Mouse (Mus musculus) erythroblast, adult 5-6 weeks (primary cell): ENCODE measurements around the gene Tln2. TPM values are rescaled to one million over a fixed set of nuclear protein-coding genes. Genes with fewer than 3 reads are reported as not detected.

Experiments
- ATAC-seq: replicated peaks from 2 replicates; pipeline ENCODE4 v1.8.0; 2016; ENCODE audit warnings: moderate number of reproducible peaks, mild to moderate bottlenecking, moderate TSS enrichment, inconsistent platforms; ENCODE audit not compliant: poor library complexity, low FRiP score, severe bottlenecking
- total RNA-seq, 2 experiments: library from RNA; stranded (forward) in 1 of 2; stranded (reverse) in 1 of 2; fragments of 150-400 nt in 1 of 2; fragments of 200-764, 138-1000 nt in 1 of 2; gene quantifications; 2 replicates each; pipeline versions ENCODE4 v1.2.3 to v1.2.4; 2015 to 2017; ENCODE audit warnings: low replicate concordance in 2 of 2

The Tln2 gene
- total RNA-seq, 2 experiments from 2014 or later: 0.51 TPM; not detected in 1

GRCm38 (mm10) chr9:67486621-67487020, 72.9 kb downstream of the Tln2 start:
- ATAC-seq: no peak

GRCm38 (mm10) chr9:67485169-67486072, 74.1 kb downstream of the Tln2 start:
- no peak for ATAC-seq

- ATAC-seq: no peak
Measured at GRCm38 (mm10) chr9:67482277-67482676, 77.2 kb downstream of the Tln2 start.

GRCm38 (mm10) chr9:67481851-67482250, 77.7 kb downstream of the Tln2 start:
- ATAC-seq: no peak

- no peak for ATAC-seq
Measured at GRCm38 (mm10) chr9:67477445-67477844, 82.1 kb downstream of the Tln2 start.

- no peak for ATAC-seq
Measured at GRCm38 (mm10) chr9:67476184-67476583, 83.3 kb downstream of the Tln2 start.

GRCm38 (mm10) chr9:67463440-67464122, 95.9 kb downstream of the Tln2 start:
- no peak for ATAC-seq

- ATAC-seq: no peak
Measured at GRCm38 (mm10) chr9:67441484-67441883, 118.0 kb downstream of the Tln2 start.

- ATAC-seq: no peak
Measured at GRCm38 (mm10) chr9:67437511-67437910, 122.0 kb downstream of the Tln2 start.

- no peak for ATAC-seq
Measured at GRCm38 (mm10) chr9:67435333-67436154, 124.0 kb downstream of the Tln2 start.

- ATAC-seq: no peak
Measured at GRCm38 (mm10) chr9:67429199-67429892, 130.2 kb downstream of the Tln2 start.

GRCm38 (mm10) chr9:67428306-67429047, 131.0 kb downstream of the Tln2 start:
- ATAC-seq: no peak

- no peak for ATAC-seq
Measured at GRCm38 (mm10) chr9:67426304-67426703, 133.2 kb downstream of the Tln2 start.

GRCm38 (mm10) chr9:67424110-67424509, 135.4 kb downstream of the Tln2 start:
- no peak for ATAC-seq

GRCm38 (mm10) chr9:67418092-67418491, 141.4 kb downstream of the Tln2 start:
- no peak for ATAC-seq

- ATAC-seq: no peak
Measured at GRCm38 (mm10) chr9:67410667-67411066, 148.8 kb downstream of the Tln2 start.

- no peak for ATAC-seq
Measured at GRCm38 (mm10) chr9:67404736-67405135, 154.8 kb downstream of the Tln2 start.

- ATAC-seq: no peak
Measured at GRCm38 (mm10) chr9:67399563-67399962, 159.9 kb downstream of the Tln2 start.

- ATAC-seq: no peak
Measured at GRCm38 (mm10) chr9:67397756-67398155, 161.7 kb downstream of the Tln2 start.
